Mouse (Mus musculus) C2C12 (cell line): ENCODE measurements around the gene Mkln1.

Source experiments
- CEBPB ChIP-seq: IDR thresholded peaks from one replicate; pipeline ENCODE4 v1.6.1; 2011; ENCODE audit warnings: low read depth, mild to moderate bottlenecking, control low read depth, moderate library complexity
- CTCF ChIP-seq: IDR thresholded peaks from one replicate; pipeline ENCODE4 v1.5.1; 2011; ENCODE audit not compliant: control insufficient read depth, insufficient read depth, insufficient read length
- FOSL1 ChIP-seq: IDR thresholded peaks from one replicate; pipeline ENCODE4 v1.8.0; 2011; ENCODE audit warnings: mild to moderate bottlenecking, low read length; ENCODE audit not compliant: poor library complexity, insufficient read depth, severe bottlenecking
- MAX ChIP-seq: IDR thresholded peaks from one replicate; pipeline ENCODE4 v1.6.1; 2011; ENCODE audit warnings: mild to moderate bottlenecking, control low read depth
- MYOD1 ChIP-seq: IDR thresholded peaks from one replicate; pipeline ENCODE4 v1.6.1; 2011; ENCODE audit warnings: low read depth; ENCODE audit not compliant: control insufficient read depth, insufficient read length
- MYOG ChIP-seq: IDR thresholded peaks from one replicate; pipeline ENCODE4 v1.6.1; 2011; ENCODE audit not compliant: control insufficient read depth, insufficient read length; ENCODE audit errors: extremely low read depth
- USF1 ChIP-seq: IDR thresholded peaks from one replicate; pipeline ENCODE4 v1.6.1; 2011; ENCODE audit warnings: low read depth, mild to moderate bottlenecking, control low read depth, moderate library complexity

DNA sequence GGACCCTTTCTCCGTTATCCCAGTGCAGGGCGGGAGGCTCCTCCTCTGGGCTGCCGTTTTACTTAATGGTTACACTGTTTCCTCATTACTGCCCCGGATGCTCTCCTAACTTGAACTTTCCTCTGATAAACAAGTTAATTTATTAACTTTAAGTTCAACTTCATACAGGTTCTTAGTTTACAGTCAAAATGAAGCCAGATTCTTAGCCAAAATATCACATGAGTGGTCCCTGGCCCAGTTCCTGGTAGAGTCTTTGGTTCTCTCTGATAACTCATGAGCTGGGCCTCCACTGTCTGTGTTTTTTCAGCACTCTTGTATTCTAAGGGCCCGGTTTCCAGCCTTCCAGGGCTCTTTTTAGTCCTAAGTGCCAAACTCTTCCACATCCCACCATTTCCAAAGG lies 5.7 kb upstream of the Mkln1 start:
- TF ChIP-seq CTCF (no peak), MYOD1 (no peak), CEBPB (no peak), MAX (no peak), USF1 (no peak), FOSL1 (no peak), MYOG (no peak)
